Comparison of ENCODE assay signal across 8 mouse cellular contexts in genomic region chr10:42502349-42503111, GRCm38 (mm10). TPM values are rescaled to one million over a fixed set of nuclear protein-coding genes. Genes with fewer than 3 reads are reported as not detected.
DNase-seq lines count a peak whose midpoint lies in the region; ATAC-seq and TF ChIP-seq lines count a peak whose summit lies in the region.

No protein-coding gene starts in this region.

- H3K4me1 ChIP-seq in testis, adult 2 months (ENCODE audit: control insufficient read depth, insufficient read depth, low read length), result peaks cover 8% of the 10 kb centered on the region
- peaks cover 10% of the 10 kb centered on the region for H3K4me1 ChIP-seq in midbrain, embryonic 16.5 days (ENCODE audit: control insufficient read depth, insufficient read depth, low read length)
- no peaks in the 10 kb centered on the region for H3K4me1 ChIP-seq in stomach, embryonic 15.5 days

- DNase-seq in testis, postnatal 14 days (ENCODE audit: low spot score), result no peak
- DNase-seq in embryo, embryonic 10 days (ENCODE audit: low spot score), result peak; percentile 64
- DNase-seq in gastrocnemius, postnatal 10 days, result peak; percentile 62
- DNase-seq in kidney, adult 9 months, result peak; percentile 64
- DNase-seq in liver, result peak; percentile 78

- H3K9ac ChIP-seq in midbrain, embryonic 16.5 days (ENCODE audit: low read depth, low read length), result peak overlapping the region; percentile 92
- peak overlapping the region; percentile 98 for H3K9ac ChIP-seq in stomach, embryonic 15.5 days

- peak; percentile 56 for ATAC-seq in midbrain, embryonic 16.5 days
- peak; percentile 24 for ATAC-seq in stomach, embryonic 15.5 days (ENCODE audit: insufficient read depth, low FRiP score, low read depth)

- H3K4me3 ChIP-seq in testis, adult 2 months (ENCODE audit: control insufficient read depth, low read depth, low read length), result peak overlapping the region; percentile 92
- H3K4me3 ChIP-seq in midbrain, embryonic 16.5 days (ENCODE audit: low read depth, low read length), result peak overlapping the region; percentile 100
- H3K4me3 ChIP-seq in stomach, embryonic 15.5 days (replicated peaks), result peak overlapping the region; percentile 99

- WGBS in midbrain, embryonic 16.5 days, result under 1% methylated on average over 49 of the region's 55 CpGs
- WGBS in stomach, embryonic 15.5 days, result under 1% methylated on average over 55 of the region's 55 CpGs

- H3K27ac ChIP-seq in testis, adult 2 months (ENCODE audit: control insufficient read depth, insufficient read depth, low read depth, low read length), result peak overlapping the region; percentile 90
- H3K27ac ChIP-seq in midbrain, embryonic 16.5 days (ENCODE audit: low read length), result peak overlapping the region; percentile 100
- peak overlapping the region; percentile 99 for H3K27ac ChIP-seq in stomach, embryonic 15.5 days

- TF ChIP-seq POLR2A in testis, adult 2 months (IDR thresholded peaks at IDR 0.05; ENCODE audit: control insufficient read depth, low read depth, low read length), result no peak; the same call in 1 of the 2 replicates

- H3K4me2 ChIP-seq in midbrain, embryonic 16.5 days (ENCODE audit: low read length), result peak overlapping the region; percentile 91
- peak overlapping the region; percentile 76 for H3K4me2 ChIP-seq in stomach, embryonic 15.5 days

- no peaks in the 10 kb centered on the region for H3K27me3 ChIP-seq in testis, adult 2 months (ENCODE audit: control insufficient read depth, insufficient read depth, low read length)
- no peaks in the 10 kb centered on the region for H3K27me3 ChIP-seq in midbrain, embryonic 16.5 days (ENCODE audit: control insufficient read depth, insufficient read depth, low read depth, low read length)
- H3K27me3 ChIP-seq in stomach, embryonic 15.5 days (replicated peaks), result no peaks in the 10 kb centered on the region

- H3K9me3 ChIP-seq in midbrain, embryonic 16.5 days (replicated peaks; ENCODE audit: control insufficient read depth, low read length, poor library complexity, severe bottlenecking), result no peaks in the 10 kb centered on the region
- H3K9me3 ChIP-seq in stomach, embryonic 15.5 days, result no peaks in the 10 kb centered on the region

- no peaks in the 10 kb centered on the region for H3K36me3 ChIP-seq in testis, adult 2 months (ENCODE audit: control insufficient read depth, insufficient read depth, low read length)
- H3K36me3 ChIP-seq in midbrain, embryonic 16.5 days (ENCODE audit: control insufficient read depth, insufficient read depth, low read length), result no peaks in the 10 kb centered on the region
- H3K36me3 ChIP-seq in stomach, embryonic 15.5 days, result no peaks in the 10 kb centered on the region

- TF ChIP-seq CTCF in testis, adult 2 months (IDR thresholded peaks at IDR 0.05; ENCODE audit: control insufficient read depth, insufficient read depth, insufficient replicate concordance, low read depth, low read length), result no peak

RNA-seq across cellular contexts. Expression of gene Snx3, which starts 0.7 kb away (rescaled TPM):
- 315 and 363 TPM in 2 replicates for polyA plus RNA-seq in testis, adult 2 months (2012; rRNA removed)
- 100 to 1,000 TPM; 155 to 161 TPM for total RNA-seq in gastrocnemius, postnatal 10 days (2021)
- 295 and 334 TPM in 2 replicates for polyA plus RNA-seq in midbrain, embryonic 16.5 days (2015; fragmentation: Nextera tagmentation; extraction: Ambion mirVana)
- polyA plus RNA-seq in stomach, embryonic 15.5 days (2015; fragmentation: Nextera tagmentation; extraction: Ambion mirVana), result 372 and 389 TPM in 2 replicates

RNA-seq across cellular contexts. Expression of gene Afg1l, which starts 24.2 kb away (rescaled TPM):
- 1.5 and 1.7 TPM in 2 replicates for polyA plus RNA-seq in testis, adult 2 months (2012; rRNA removed)
- 1 to 10 TPM; 4.8 to 5.5 TPM for total RNA-seq in gastrocnemius, postnatal 10 days (2021)
- 8.1 and 9.2 TPM in 2 replicates for polyA plus RNA-seq in midbrain, embryonic 16.5 days (2015; fragmentation: Nextera tagmentation; extraction: Ambion mirVana)
- polyA plus RNA-seq in stomach, embryonic 15.5 days (2015; fragmentation: Nextera tagmentation; extraction: Ambion mirVana), result 8.9 and 9.5 TPM in 2 replicates
